Mouse (Mus musculus): Measurements from ENCODE around the gene Rab9. TPM values are rescaled to one million over a fixed set of nuclear protein-coding genes. Genes with fewer than 3 reads are reported as not detected.

The Rab9 gene
- polyA plus RNA-seq, 1 experiment from 2014 or later = 55.7 TPM

DNA sequence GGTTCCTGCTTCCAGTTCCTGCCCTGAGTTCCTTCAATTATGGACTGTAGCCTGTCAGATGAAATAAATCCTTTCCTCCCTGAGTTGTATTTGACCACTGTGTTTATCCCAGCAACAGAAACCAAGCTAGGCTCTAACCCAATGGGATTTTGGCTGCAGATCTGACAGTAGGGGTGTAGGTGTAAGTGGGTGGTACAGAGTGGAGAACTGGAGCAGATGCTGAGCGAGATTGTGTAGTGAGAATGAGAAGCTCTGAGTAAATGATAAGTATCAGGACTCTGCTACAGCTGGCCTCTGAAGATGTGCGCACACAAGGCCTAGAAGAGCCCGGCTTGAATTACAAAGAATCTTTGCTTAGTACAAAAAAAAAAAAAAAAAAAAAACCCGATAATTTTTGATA lies 32.4 kb upstream of the Rab9 start:
- 89% methylated on average over 4 of the region's 4 CpGs for WGBS
- H3K27ac ChIP-seq (replicated peaks; ENCODE audit: low read depth, low read length) = no peak overlapping the region
- no peak overlapping the region for H3K9ac ChIP-seq (ENCODE audit: low read depth, low read length)
- DNase-seq (ENCODE audit: low spot score) (no peak), ATAC-seq (ENCODE audit: low read depth) (no peak)
- H3K4me3 ChIP-seq (ENCODE audit: low read depth, low read length) = no peak overlapping the region
- no peaks in the 10 kb centered on the region; the same call in 1 of the 2 replicates for H3K27me3 ChIP-seq (replicated peaks; ENCODE audit: control insufficient read depth, insufficient read depth, low read length)
- no peak overlapping the region for H3K4me2 ChIP-seq (ENCODE audit: low read depth, low read length)
- no peaks in the 10 kb centered on the region for H3K4me1 ChIP-seq (ENCODE audit: control insufficient read depth, insufficient read depth, low read length)
- no peaks in the 10 kb centered on the region for H3K9me3 ChIP-seq (ENCODE audit: control insufficient read depth, low read length)
- H3K36me3 ChIP-seq (ENCODE audit: control insufficient read depth, insufficient read depth, low read length) = no peaks in the 10 kb centered on the region

GRCm38 (mm10) chrX:166511107-166511506 lies 31.4 kb upstream of the Rab9 start:
- H3K9ac ChIP-seq (ENCODE audit: low read depth, low read length) = no peak overlapping the region
- H3K4me2 ChIP-seq (ENCODE audit: low read depth, low read length) = peak overlapping the region; percentile 45; the same call in 1 of the 2 replicates
- no peak overlapping the region for H3K4me3 ChIP-seq (ENCODE audit: low read depth, low read length)
- peak overlapping the region; percentile 83; the same call in 1 of the 2 replicates for H3K27ac ChIP-seq (replicated peaks; ENCODE audit: low read depth, low read length)
- H3K36me3 ChIP-seq (ENCODE audit: control insufficient read depth, insufficient read depth, low read length) = no peaks in the 10 kb centered on the region
- DNase-seq (ENCODE audit: low spot score) (no peak), ATAC-seq (ENCODE audit: low read depth) (no peak)
- H3K4me1 ChIP-seq (ENCODE audit: control insufficient read depth, insufficient read depth, low read length) = no peaks in the 10 kb centered on the region
- no peaks in the 10 kb centered on the region for H3K9me3 ChIP-seq (ENCODE audit: control insufficient read depth, low read length)
- no peaks in the 10 kb centered on the region; the same call in 1 of the 2 replicates for H3K27me3 ChIP-seq (replicated peaks; ENCODE audit: control insufficient read depth, insufficient read depth, low read length)

DNA sequence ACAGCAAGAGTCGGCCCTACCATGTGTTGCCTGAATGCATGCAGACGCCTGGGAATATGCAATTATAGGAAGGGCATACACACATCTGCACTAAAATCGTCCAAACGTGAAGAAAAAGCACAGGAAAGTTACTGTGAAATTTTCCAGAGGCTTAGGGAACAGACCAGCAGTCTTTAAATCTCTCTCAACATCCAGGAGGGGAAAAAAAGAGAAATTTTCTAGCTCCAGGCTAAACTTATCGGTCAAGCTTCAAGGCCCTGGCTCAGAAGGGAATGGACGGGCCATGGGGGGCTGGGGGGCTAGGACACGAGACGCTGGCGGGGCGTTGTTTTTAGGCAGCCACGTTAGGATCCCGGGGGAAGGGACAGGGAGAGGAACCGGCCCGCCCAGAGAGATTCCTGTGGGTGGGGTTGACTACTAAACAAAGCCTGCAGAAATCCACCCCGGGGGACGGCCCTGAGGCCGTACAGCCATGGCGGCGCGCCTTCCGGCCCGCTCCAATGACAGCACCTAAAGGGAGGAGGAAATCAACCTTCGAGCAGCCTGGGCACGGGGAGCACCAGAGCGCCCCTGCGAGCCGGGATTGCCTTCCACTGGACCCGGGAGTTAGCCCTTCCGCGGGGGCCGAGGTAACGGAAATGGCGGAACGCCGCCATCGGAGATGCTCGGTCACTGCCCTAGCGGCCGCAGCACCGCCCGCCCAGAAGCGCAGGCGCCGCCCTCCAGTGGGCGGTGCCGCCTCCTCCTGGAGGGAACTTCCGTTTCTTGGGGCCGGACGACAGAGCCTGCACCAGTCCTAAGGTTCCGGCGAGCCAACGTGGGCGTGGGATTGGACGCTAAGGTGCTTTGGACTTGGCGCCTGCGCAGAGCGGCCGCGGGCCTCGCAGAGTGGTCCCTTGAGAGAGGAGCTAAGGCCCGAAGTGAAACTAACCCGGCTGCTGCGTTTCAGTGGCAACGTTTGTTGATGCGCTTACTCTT lies 30.4 kb upstream of the Rab9 start:
- WGBS = 20% methylated on average over 42 of the region's 65 CpGs
- Histone ChIP-seq H3K27me3 (replicated peaks; ENCODE audit: control insufficient read depth, insufficient read depth, low read length) (no peaks in the 10 kb centered on the region; the same call in 1 of the 2 replicates), H3K9ac (ENCODE audit: low read depth, low read length) (peak overlapping the region; percentile 79), H3K36me3 (ENCODE audit: control insufficient read depth, insufficient read depth, low read length) (no peaks in the 10 kb centered on the region), H3K27ac (replicated peaks; ENCODE audit: low read depth, low read length) (peak overlapping the region; percentile 97), H3K4me3 (ENCODE audit: low read depth, low read length) (peak overlapping the region; percentile 52), H3K4me2 (ENCODE audit: low read depth, low read length) (peak overlapping the region; percentile 56), H3K4me1 (ENCODE audit: control insufficient read depth, insufficient read depth, low read length) (no peaks in the 10 kb centered on the region), H3K9me3 (ENCODE audit: control insufficient read depth, low read length) (no peaks in the 10 kb centered on the region)
- ATAC-seq (ENCODE audit: low read depth) = peak; percentile 98
- peak; percentile 98 for DNase-seq (ENCODE audit: low spot score)

GRCm38 (mm10) chrX:166504421-166504820 lies 24.8 kb upstream of the Rab9 start:
- Histone ChIP-seq H3K4me3 (ENCODE audit: low read depth, low read length) (no peak overlapping the region), H3K27me3 (replicated peaks; ENCODE audit: control insufficient read depth, insufficient read depth, low read length) (0 out of 2 replicates have a peak, but pooled peaks cover 4% of the 10 kb centered on the region), H3K36me3 (ENCODE audit: control insufficient read depth, insufficient read depth, low read length) (no peaks in the 10 kb centered on the region), H3K4me1 (ENCODE audit: control insufficient read depth, insufficient read depth, low read length) (no peaks in the 10 kb centered on the region), H3K27ac (replicated peaks; ENCODE audit: low read depth, low read length) (no peak overlapping the region), H3K9me3 (ENCODE audit: control insufficient read depth, low read length) (no peaks in the 10 kb centered on the region), H3K4me2 (ENCODE audit: low read depth, low read length) (no peak overlapping the region), H3K9ac (ENCODE audit: low read depth, low read length) (no peak overlapping the region)
- ATAC-seq (ENCODE audit: low read depth) = no peak
- 46% methylated on average over 2 of the region's 2 CpGs for WGBS
- no peak for DNase-seq (ENCODE audit: low spot score)

GRCm38 (mm10) chrX:166499496-166500190 lies 20.0 kb upstream of the Rab9 start:
- ATAC-seq (ENCODE audit: low read depth) (no peak), DNase-seq (ENCODE audit: low spot score) (no peak)
- Histone ChIP-seq H3K4me2 (ENCODE audit: low read depth, low read length) (no peak overlapping the region), H3K4me3 (ENCODE audit: low read depth, low read length) (no peak overlapping the region), H3K27me3 (replicated peaks; ENCODE audit: control insufficient read depth, insufficient read depth, low read length) (0 out of 2 replicates have a peak, but pooled peaks cover 4% of the 10 kb centered on the region), H3K4me1 (ENCODE audit: control insufficient read depth, insufficient read depth, low read length) (no peaks in the 10 kb centered on the region), H3K9me3 (ENCODE audit: control insufficient read depth, low read length) (no peaks in the 10 kb centered on the region), H3K27ac (replicated peaks; ENCODE audit: low read depth, low read length) (no peak overlapping the region), H3K36me3 (ENCODE audit: control insufficient read depth, insufficient read depth, low read length) (no peaks in the 10 kb centered on the region), H3K9ac (ENCODE audit: low read depth, low read length) (no peak overlapping the region)
- 71% methylated on average over 1 of the region's 1 CpGs for WGBS

- 45% methylated on average over 4 of the region's 4 CpGs for WGBS
- Histone ChIP-seq H3K4me3 (ENCODE audit: low read depth, low read length) (no peak overlapping the region), H3K27me3 (replicated peaks; ENCODE audit: control insufficient read depth, insufficient read depth, low read length) (0 out of 2 replicates have a peak, but pooled peaks cover 4% of the 10 kb centered on the region), H3K9me3 (ENCODE audit: control insufficient read depth, low read length) (no peaks in the 10 kb centered on the region), H3K9ac (ENCODE audit: low read depth, low read length) (no peak overlapping the region), H3K4me1 (ENCODE audit: control insufficient read depth, insufficient read depth, low read length) (no peaks in the 10 kb centered on the region), H3K36me3 (ENCODE audit: control insufficient read depth, insufficient read depth, low read length) (no peaks in the 10 kb centered on the region), H3K4me2 (ENCODE audit: low read depth, low read length) (no peak overlapping the region), H3K27ac (replicated peaks; ENCODE audit: low read depth, low read length) (no peak overlapping the region)
- DNase-seq (ENCODE audit: low spot score) (peak; percentile 3), ATAC-seq (ENCODE audit: low read depth) (no peak)
Measured at GRCm38 (mm10) chrX:166497771-166498170, 18.1 kb upstream of the Rab9 start.

DNA sequence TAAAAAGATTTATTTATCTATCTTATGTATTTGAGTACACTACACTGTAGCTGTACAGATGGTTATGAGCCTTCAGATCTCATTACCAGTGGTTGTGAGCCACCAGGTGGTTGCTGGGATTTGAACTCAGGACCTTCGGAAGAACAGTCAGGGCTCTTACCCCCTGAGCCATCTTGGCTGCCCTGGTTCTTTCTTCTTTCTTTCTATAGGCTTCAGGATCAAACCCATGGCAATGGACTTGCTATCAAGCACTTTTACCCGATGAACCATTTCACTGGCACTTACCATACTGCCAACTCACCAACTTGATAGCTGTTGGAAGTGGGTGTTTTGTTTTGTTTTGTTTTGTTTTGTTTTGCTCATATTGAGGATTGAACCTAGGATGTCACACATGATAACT lies 15.4 kb upstream of the Rab9 start:
- no peak overlapping the region for H3K4me2 ChIP-seq (ENCODE audit: low read depth, low read length)
- no peak overlapping the region for H3K4me3 ChIP-seq (ENCODE audit: low read depth, low read length)
- DNase-seq (ENCODE audit: low spot score) (no peak), ATAC-seq (ENCODE audit: low read depth) (no peak)
- H3K4me1 ChIP-seq (ENCODE audit: control insufficient read depth, insufficient read depth, low read length) = no peaks in the 10 kb centered on the region
- no peaks in the 10 kb centered on the region for H3K36me3 ChIP-seq (ENCODE audit: control insufficient read depth, insufficient read depth, low read length)
- 92% methylated on average over 2 of the region's 2 CpGs for WGBS
- H3K9me3 ChIP-seq (ENCODE audit: control insufficient read depth, low read length) = no peaks in the 10 kb centered on the region
- no peak overlapping the region for H3K27ac ChIP-seq (replicated peaks; ENCODE audit: low read depth, low read length)
- no peak overlapping the region for H3K9ac ChIP-seq (ENCODE audit: low read depth, low read length)
- no peaks in the 10 kb centered on the region for H3K27me3 ChIP-seq (replicated peaks; ENCODE audit: control insufficient read depth, insufficient read depth, low read length)

DNA sequence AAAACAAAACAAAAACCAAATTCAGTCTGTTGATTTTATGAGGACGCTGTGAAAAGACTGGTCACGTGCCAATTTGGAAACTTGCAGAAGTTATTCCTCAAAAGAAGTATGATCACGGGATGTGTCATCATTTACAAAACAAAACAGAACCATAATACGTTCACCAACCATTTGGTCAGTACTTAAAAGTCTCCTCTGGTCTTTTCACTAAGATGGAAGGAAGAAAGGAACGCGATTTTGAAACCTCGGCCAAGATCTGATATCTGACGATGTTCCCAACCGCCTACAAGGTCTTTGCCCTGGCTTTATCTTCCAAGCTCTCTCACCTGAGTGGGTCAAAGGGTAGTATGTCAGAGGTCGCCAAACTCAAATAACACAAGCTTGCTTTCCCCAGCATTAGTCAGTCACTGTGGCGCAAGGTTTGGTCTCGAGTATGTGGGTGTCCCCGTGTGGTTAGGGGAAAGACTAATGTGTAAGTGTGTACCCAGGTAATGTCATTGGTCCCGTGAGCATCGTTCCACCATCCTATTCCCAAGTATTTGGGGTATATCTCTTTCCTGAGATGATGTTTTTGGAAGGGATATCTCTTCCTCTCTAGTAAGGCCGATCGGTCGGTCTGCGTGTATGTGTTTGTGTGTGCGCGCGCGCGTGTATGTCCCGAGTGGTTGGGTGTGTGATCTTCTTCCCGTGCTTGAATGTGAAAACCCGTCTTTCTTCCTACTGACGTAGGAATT lies 869 bp downstream of the Rab9 start:
- Histone ChIP-seq H3K36me3 (ENCODE audit: control insufficient read depth, insufficient read depth, low read length) (no peaks in the 10 kb centered on the region), H3K4me3 (ENCODE audit: low read depth, low read length) (peak overlapping the region; percentile 62), H3K9me3 (ENCODE audit: control insufficient read depth, low read length) (no peaks in the 10 kb centered on the region), H3K27ac (replicated peaks; ENCODE audit: low read depth, low read length) (peak overlapping the region; percentile 84; the same call in 1 of the 2 replicates), H3K4me2 (ENCODE audit: low read depth, low read length) (peak overlapping the region; percentile 56), H3K9ac (ENCODE audit: low read depth, low read length) (peak overlapping the region; percentile 78), H3K4me1 (ENCODE audit: control insufficient read depth, insufficient read depth, low read length) (no peaks in the 10 kb centered on the region), H3K27me3 (replicated peaks; ENCODE audit: control insufficient read depth, insufficient read depth, low read length) (0 out of 2 replicates have a peak, but pooled peaks cover 5% of the 10 kb centered on the region)
- DNase-seq (ENCODE audit: low spot score) (no peak), ATAC-seq (ENCODE audit: low read depth) (no peak)
- 24% methylated on average over 28 of the region's 28 CpGs for WGBS

All from embryonic facial prominence, embryonic 14.5 days (tissue).